Mouse (Mus musculus) activated CD4-positive, CD25-positive, alpha-beta regulatory T cell, adult 4 months (primary cell): Measurements from ENCODE around the gene Nudc. TPM values are rescaled to one million over a fixed set of nuclear protein-coding genes. Genes with fewer than 3 reads are reported as not detected.

ENCODE experiments used
- ATAC-seq: one replicate; pipeline ENCODE4 v1.8.0; 2017
- polyA plus RNA-seq, 2 experiments: library from polyadenylated mRNA; unstranded; fragments of 100-300 nt; shearing (Covaris generic); gene quantifications; one replicate each; pipeline ENCODE4 v1.2.1; 2017

The Nudc gene
- polyA plus RNA-seq = 10 to 100 TPM; 32.7 to 55.9 TPM

- peak; percentile 98 for ATAC-seq
These were observed at the start of gene Nudc for GRCm38 (mm10) chr4:133545272-133546231. Gene Nudc (minus strand): TSS chr4:133545996.

- ATAC-seq = no peak
These were observed 49.7 kb upstream of the Nudc start for GRCm38 (mm10) chr4:133595538-133595937.

- ATAC-seq = no peak
These were observed 46.8 kb upstream of the Nudc start for GRCm38 (mm10) chr4:133592570-133592969.

GRCm38 (mm10) chr4:133584059-133584951 lies 38.5 kb upstream of the Nudc start, which contains the start of gene Gpn2:
Gene Gpn2 (plus strand): TSS chr4:133584362.
- ATAC-seq = peak; percentile 90

- ATAC-seq = peak; percentile 40
These were observed 37.9 kb upstream of the Nudc start for GRCm38 (mm10) chr4:133583690-133584058.

GRCm38 (mm10) chr4:133577983-133578382 lies 32.2 kb upstream of the Nudc start:
- ATAC-seq = no peak

GRCm38 (mm10) chr4:133574843-133575202 lies 29.0 kb upstream of the Nudc start:
- no peak for ATAC-seq

- peak; percentile 87 for ATAC-seq
These were observed 28.5 kb upstream of the Nudc start, which contains the start of gene Gpatch3 for GRCm38 (mm10) chr4:133574070-133574842. Gene Gpatch3 (plus strand): TSS chr4:133574745.

GRCm38 (mm10) chr4:133570066-133570466 lies 24.3 kb upstream of the Nudc start:
- no peak for ATAC-seq

- ATAC-seq = no peak
These were observed 23.7 kb upstream of the Nudc start for GRCm38 (mm10) chr4:133569291-133570065.

GRCm38 (mm10) chr4:133567251-133567650 lies 21.5 kb upstream of the Nudc start:
- ATAC-seq = no peak

- no peak for ATAC-seq
These were observed 17.4 kb upstream of the Nudc start for GRCm38 (mm10) chr4:133563123-133563571.

GRCm38 (mm10) chr4:133561622-133562021 lies 15.8 kb upstream of the Nudc start:
- ATAC-seq = no peak

- ATAC-seq = no peak
These were observed 14.1 kb upstream of the Nudc start for GRCm38 (mm10) chr4:133559846-133560245.

- ATAC-seq = no peak
These were observed 11.4 kb upstream of the Nudc start for GRCm38 (mm10) chr4:133557041-133557717.

- ATAC-seq = no peak
These were observed 7.9 kb upstream of the Nudc start for GRCm38 (mm10) chr4:133553448-133554330.

- no peak for ATAC-seq
These were observed 7.1 kb upstream of the Nudc start, which contains the start of gene Nr0b2 for GRCm38 (mm10) chr4:133552768-133553447. Gene Nr0b2 (plus strand): TSS chr4:133553376.

GRCm38 (mm10) chr4:133552029-133552428 lies 6.2 kb upstream of the Nudc start:
- no peak for ATAC-seq

- ATAC-seq = no peak
These were observed 9.1 kb downstream of the Nudc start for GRCm38 (mm10) chr4:133536652-133537051.
